ENCODE assay signal across 9 mouse cellular contexts in genomic region chr14:20400071-20400470, GRCm38 (mm10). TPM values are rescaled to one million over a fixed set of nuclear protein-coding genes. Genes with fewer than 3 reads are reported as not detected.
DNase-seq lines count a peak whose midpoint lies in the region; ATAC-seq lines count a peak whose summit lies in the region.
"Had no signal": no experiment of that assay in that cellular context is flagged by ENCODE, and none has a peak within 500 bp of the region (broad histone marks: within the 10 kb centered on the region; RNA-seq: fewer than 3 reads in every experiment).

No protein-coding gene starts in this region.

- H3K4me2 ChIP-seq in liver, embryonic 11.5 days, result no peak overlapping the region
- H3K4me2 ChIP-seq: neural tube, embryonic 13.5 days had no signal

- H3K9me3 ChIP-seq in liver, embryonic 11.5 days (ENCODE audit: control insufficient read depth, low read length), result no peaks in the 10 kb centered on the region
- H3K9me3 ChIP-seq: neural tube, embryonic 13.5 days had no signal

- H3K4me1 ChIP-seq in liver, embryonic 11.5 days (replicated peaks; ENCODE audit: control insufficient read depth, insufficient read depth, low read length), result no peaks in the 10 kb centered on the region
- H3K4me1 ChIP-seq: neural tube, embryonic 13.5 days had no signal

- WGBS in liver, embryonic 11.5 days, result 50% methylated on average over 1 of the region's 1 CpGs

- intact Hi-C loops in left cerebral cortex, postnatal 4 days (cut with DNase I), result no loop called here

- no peaks in the 10 kb centered on the region for H3K27me3 ChIP-seq in liver, embryonic 11.5 days (replicated peaks; ENCODE audit: control insufficient read depth, insufficient read depth, low read length)
- H3K27me3 ChIP-seq: neural tube, embryonic 13.5 days had no signal

- no peak overlapping the region for H3K27ac ChIP-seq in liver, embryonic 11.5 days (ENCODE audit: low read depth, low read length)
- H3K27ac ChIP-seq: neural tube, embryonic 13.5 days had no signal

- H3K9ac ChIP-seq in liver, embryonic 11.5 days (ENCODE audit: low read depth, low read length), result no peak overlapping the region
- H3K9ac ChIP-seq: neural tube, embryonic 13.5 days had no signal

- no peaks in the 10 kb centered on the region for H3K36me3 ChIP-seq in liver, embryonic 11.5 days (ENCODE audit: control insufficient read depth, insufficient read depth, low read length)
- H3K36me3 ChIP-seq: neural tube, embryonic 13.5 days had no signal

- no peak; the same call in 1 of the 2 replicates for ATAC-seq in liver, embryonic 11.5 days (replicated peaks; ENCODE audit: low FRiP score)

- no peak overlapping the region for H3K4me3 ChIP-seq in liver, embryonic 11.5 days (ENCODE audit: low read depth, low read length)
- H3K4me3 ChIP-seq: neural tube, embryonic 13.5 days had no signal

- peak; percentile 42 for DNase-seq in embryo, embryonic 10 days (ENCODE audit: low spot score)
- DNase-seq in embryo, embryonic 9.5 days (ENCODE audit: extremely low spot score), result no peak
- peak; percentile 46 for DNase-seq in liver
- no peak for DNase-seq in liver, embryonic 11.5 days (ENCODE audit: low spot score)
- DNase-seq in brain, adult 2 months (ENCODE audit: low read depth, low spot score), result peak; percentile 68
- DNase-seq in left cerebral cortex, postnatal 4 days, result peak; percentile 18
- DNase-seq in retina, postnatal 1 day, result peak; percentile 53
- no peak for DNase-seq in urinary bladder, adult 2 months (ENCODE audit: low spot score)

RNA-seq across cellular contexts. Expression of gene Mrps16, which starts 6.6 kb away (rescaled TPM):
- 116 and 119 TPM in 2 replicates for polyA plus RNA-seq in liver, embryonic 11.5 days (2014; fragmentation: Nextera tagmentation; extraction: Ambion mirVana)
- 10 to 100 TPM; 32.9 to 33.2 TPM for total RNA-seq in left cerebral cortex, postnatal 4 days (2021)
- polyA plus RNA-seq in urinary bladder, adult 2 months (2012; rRNA removed), result 41.1 and 46.9 TPM in 2 replicates

RNA-seq across cellular contexts. Expression of gene Dnajc9, which starts 11.4 kb away (rescaled TPM):
- polyA plus RNA-seq in liver, embryonic 11.5 days (2014; fragmentation: Nextera tagmentation; extraction: Ambion mirVana), result 174 and 191 TPM in 2 replicates
- total RNA-seq in left cerebral cortex, postnatal 4 days (2021), result 10 to 100 TPM; 34.5 to 39.6 TPM
- 21.8 and 24.8 TPM in 2 replicates for polyA plus RNA-seq in urinary bladder, adult 2 months (2012; rRNA removed)

RNA-seq across cellular contexts. Expression of gene Cfap70, which starts 52.0 kb away (rescaled TPM):
- 0.17 TPM in 1 of 2 replicates, not detected in the other for polyA plus RNA-seq in liver, embryonic 11.5 days (2014; fragmentation: Nextera tagmentation; extraction: Ambion mirVana)
- total RNA-seq in left cerebral cortex, postnatal 4 days (2021), result 1 to 10 TPM; 1.7 to 2.9 TPM
- 0.21 and 0.40 TPM in 2 replicates for polyA plus RNA-seq in urinary bladder, adult 2 months (2012; rRNA removed)

RNA-seq across cellular contexts. Expression of gene Fam149b, which starts 52.1 kb away (rescaled TPM):
- polyA plus RNA-seq in liver, embryonic 11.5 days (2014; fragmentation: Nextera tagmentation; extraction: Ambion mirVana), result 22.6 and 24.2 TPM in 2 replicates
- 10 to 100 TPM; 51.8 to 53.2 TPM for total RNA-seq in left cerebral cortex, postnatal 4 days (2021)
- 41.3 and 43.4 TPM in 2 replicates for polyA plus RNA-seq in urinary bladder, adult 2 months (2012; rRNA removed)

RNA-seq across cellular contexts. Expression of gene Ecd, which starts 52.1 kb away (rescaled TPM):
- 76.1 and 80.5 TPM in 2 replicates for polyA plus RNA-seq in liver, embryonic 11.5 days (2014; fragmentation: Nextera tagmentation; extraction: Ambion mirVana)
- total RNA-seq in left cerebral cortex, postnatal 4 days (2021), result 10 to 100 TPM; 31.6 to 34.8 TPM
- 24.8 and 25.6 TPM in 2 replicates for polyA plus RNA-seq in urinary bladder, adult 2 months (2012; rRNA removed)

Comparison
In these comparisons a context has a peak if more than half of its experiments do, and no peak if none do; other contexts are left out.
1. DNase-seq: peak in embryo, embryonic 10 days (single experiment), liver (single experiment), brain, adult 2 months (single experiment), left cerebral cortex, postnatal 4 days (single experiment) and retina, postnatal 1 day (single experiment); none in embryo, embryonic 9.5 days (single experiment), liver, embryonic 11.5 days (single experiment) and urinary bladder, adult 2 months (single experiment).